Mouse (Mus musculus) liver, postnatal 0 days (tissue): ENCODE results near the gene Dhrs2. TPM values are rescaled to one million over a fixed set of nuclear protein-coding genes. Genes with fewer than 3 reads are reported as not detected.

Source experiments
- ATAC-seq: fragments of 200-750 bp; cut with Nextera tagmentation; 2 replicates; pipeline ENCODE4 v1.8.0; 2017; ENCODE audit warnings: mild to moderate bottlenecking, moderate library complexity
- DNase-seq: peaks from one replicate; pipeline ENCODE4 v3.0.0-alpha.2; 2016
- H3K27ac ChIP-seq: fragments of 300-500 bp; sonication (generic); 2 replicates; pipeline ENCODE4 v1.5.1; 2014; ENCODE audit warnings: antibody characterized with exemption, moderate library complexity, mild to moderate bottlenecking, low read depth
- H3K27me3 ChIP-seq: fragments of 300-500 bp; sonication (generic); 2 replicates; pipeline ENCODE4 v1.6.1; 2014; ENCODE audit warnings: low read length, control low read depth, mixed read lengths; ENCODE audit not compliant: insufficient read depth
- H3K36me3 ChIP-seq: fragments of 300-500 bp; sonication (generic); replicated peaks from 2 replicates; pipeline ENCODE4 v1.6.1; 2014; ENCODE audit warnings: mild to moderate bottlenecking, control low read depth, low read length, moderate library complexity, mixed read lengths; ENCODE audit not compliant: insufficient read depth
- H3K4me1 ChIP-seq: fragments of 300-500 bp; sonication (generic); 2 replicates; pipeline ENCODE4 v1.6.1; 2014; ENCODE audit warnings: antibody characterized with exemption, mild to moderate bottlenecking, control low read depth; ENCODE audit not compliant: insufficient read depth
- H3K4me2 ChIP-seq: fragments of 300-500 bp; sonication (generic); 2 replicates; pipeline ENCODE4 v1.6.1; 2014; ENCODE audit warnings: low read depth, mild to moderate bottlenecking, low read length, moderate library complexity, mixed read lengths
- H3K4me3 ChIP-seq: fragments of 300-500 bp; sonication (generic); 2 replicates; pipeline ENCODE4 v1.5.1; 2014; ENCODE audit warnings: low read depth, low read length
- H3K9ac ChIP-seq: fragments of 300-500 bp; sonication (generic); replicated peaks from 2 replicates; pipeline ENCODE4 v1.6.1; 2014; ENCODE audit warnings: mild to moderate bottlenecking, moderate library complexity
- H3K9me3 ChIP-seq: fragments of 300-500 bp; sonication (generic); 2 replicates; pipeline ENCODE4 v1.6.1; 2016; ENCODE audit warnings: mild to moderate bottlenecking, control low read depth, low read length, mixed read lengths
- CTCF ChIP-seq: sonication (generic); IDR thresholded peaks from 2 replicates; pipeline ENCODE4 v1.5.1; 2016; ENCODE audit warnings: antibody characterized with exemption, low read depth
- EP300 ChIP-seq: IDR thresholded peaks from 2 replicates; pipeline ENCODE4 v1.6.1; 2016; ENCODE audit warnings: antibody characterized with exemption, low read depth, mild to moderate bottlenecking
- WGBS: fragments of 180-500 bp; shearing (Covaris S2); extraction: QIAGEN DNeasy Blood & Tissue Kit; methylation state at CpG from one replicate; pipeline ENCODE4 v1.1.7; 2014; ENCODE audit not compliant: insufficient replicate concordance; 5-methylcytosine and 5-hydroxymethylcytosine counted together
- polyA plus RNA-seq: library from polyadenylated mRNA; unstranded; fragments of >200 nt; fragmentation: Nextera tagmentation; extraction: Ambion mirVana; gene quantifications from 2 replicates; pipeline ENCODE4 v1.2.1, GENCODE M21; 2015

Dhrs2 gene
- polyA plus RNA-seq, 1 experiment from 2014 or later: not detected

DNA sequence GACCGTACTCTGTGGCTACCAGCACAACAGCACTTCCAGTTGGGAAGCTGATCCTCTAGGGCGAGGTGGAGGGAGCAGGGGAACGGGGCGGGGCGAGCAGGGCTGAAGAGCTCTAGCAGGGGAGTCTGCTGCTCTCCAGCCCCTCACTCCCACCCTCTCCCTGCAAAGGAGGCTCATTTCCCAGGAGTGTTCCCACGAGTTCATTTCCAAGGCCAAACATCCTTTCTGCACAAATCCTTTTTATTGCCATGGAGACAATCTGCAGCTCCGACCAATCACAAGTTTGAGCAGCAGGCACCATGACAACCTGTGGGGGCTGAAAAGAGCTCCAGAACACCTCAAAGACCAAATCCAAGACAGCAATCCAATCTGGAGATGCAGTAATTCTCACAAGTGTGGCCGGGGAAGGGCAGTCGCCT, 32.4 kb upstream of the Dhrs2 start:
- no peaks in the 10 kb centered on the region for H3K27me3 ChIP-seq

DNA sequence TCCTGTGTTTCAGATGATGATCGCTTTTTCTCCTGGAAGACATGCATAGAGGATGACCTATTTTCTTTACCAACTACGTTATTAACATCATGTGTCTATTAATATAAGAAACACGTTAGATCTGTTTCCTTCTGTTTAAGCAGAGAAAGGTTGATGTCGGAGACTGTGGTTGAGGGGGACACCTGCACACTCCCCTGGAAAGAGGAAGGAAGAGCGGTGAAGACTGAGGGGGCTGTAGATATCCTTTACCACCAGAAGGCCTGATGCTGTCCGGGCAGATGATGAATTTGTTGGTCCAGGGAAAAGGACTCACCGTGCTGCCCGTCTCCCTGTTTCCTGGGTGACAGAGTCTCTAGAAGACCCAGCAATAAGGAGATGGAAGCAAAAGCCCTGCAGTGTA, 28.5 kb upstream of the Dhrs2 start:
- no peak for ATAC-seq
- Histone ChIP-seq H3K9me3 (no peaks in the 10 kb centered on the region), H3K4me3 (no peak overlapping the region), H3K27ac (no peak overlapping the region), H3K9ac (no peak overlapping the region), H3K4me2 (peak overlapping the region; percentile 51), H3K36me3 (no peaks in the 10 kb centered on the region), H3K4me1 (no peaks in the 10 kb centered on the region), H3K27me3 (no peaks in the 10 kb centered on the region)
- 29% methylated on average over 8 of the region's 8 CpGs for whole genome bisulfite sequencing
- DNase-seq: no peak
- TF ChIP-seq CTCF (no peak), EP300 (no peak)

More for the DNA sequence above, 32.4 kb upstream of the Dhrs2 start:
- H3K4me3 ChIP-seq: no peak overlapping the region
- DNase-seq (no peak), ATAC-seq (no peak)
- TF ChIP-seq CTCF (no peak), EP300 (no peak)
- no peak overlapping the region for H3K4me2 ChIP-seq
- no peak overlapping the region for H3K9ac ChIP-seq
- H3K36me3 ChIP-seq: no peaks in the 10 kb centered on the region
- WGBS: 67% methylated on average over 9 of the region's 9 CpGs
- H3K9me3 ChIP-seq: no peaks in the 10 kb centered on the region
- H3K27ac ChIP-seq: no peak overlapping the region
- H3K4me1 ChIP-seq: no peaks in the 10 kb centered on the region

DNA sequence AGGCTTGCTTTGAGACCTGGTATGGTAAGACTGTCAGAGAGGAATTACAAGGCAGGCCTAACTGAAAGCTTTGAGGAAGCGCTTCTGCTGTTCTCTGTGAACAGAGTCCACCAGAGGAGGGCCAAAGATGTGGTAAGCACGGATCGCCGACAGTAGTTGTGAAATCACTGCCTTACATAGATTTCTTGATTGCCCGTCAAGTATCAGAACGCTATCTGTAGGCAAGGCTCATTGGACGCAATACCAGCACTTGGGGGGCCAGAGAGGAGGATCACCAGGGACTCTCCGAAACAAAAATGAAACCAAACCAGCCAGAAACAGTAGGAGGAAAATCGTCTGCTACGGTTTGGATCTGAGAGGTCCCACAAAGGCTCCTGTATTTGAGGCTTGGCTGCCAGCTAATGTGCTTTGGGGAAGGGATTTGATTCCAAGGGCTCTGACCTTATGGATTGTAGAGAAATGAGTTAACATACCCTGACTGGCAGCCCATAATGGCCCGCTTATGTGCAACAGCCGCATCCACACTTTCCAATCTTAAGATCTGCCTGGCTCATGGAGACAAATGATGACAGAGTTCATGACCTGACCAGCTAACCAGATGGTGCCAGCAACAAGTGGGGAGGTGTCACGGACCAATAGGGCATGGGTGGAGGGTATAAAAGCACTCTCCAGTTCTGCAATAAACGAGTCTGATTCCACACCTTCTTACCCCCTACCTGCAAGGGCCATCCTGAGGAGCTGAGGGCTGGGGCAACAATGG, 27.8 kb upstream of the Dhrs2 start:
- Histone ChIP-seq H3K27ac (no peak overlapping the region), H3K4me2 (peak overlapping the region; percentile 51), H3K4me3 (peak overlapping the region; percentile 30), H3K27me3 (no peaks in the 10 kb centered on the region), H3K9ac (no peak overlapping the region), H3K4me1 (no peaks in the 10 kb centered on the region), H3K9me3 (no peaks in the 10 kb centered on the region), H3K36me3 (no peaks in the 10 kb centered on the region)
- WGBS: 33% methylated on average over 14 of the region's 14 CpGs
- no peak for DNase-seq
- no peak for ATAC-seq
- no peak for TF ChIP-seq EP300
- TF ChIP-seq CTCF: no peak

DNA sequence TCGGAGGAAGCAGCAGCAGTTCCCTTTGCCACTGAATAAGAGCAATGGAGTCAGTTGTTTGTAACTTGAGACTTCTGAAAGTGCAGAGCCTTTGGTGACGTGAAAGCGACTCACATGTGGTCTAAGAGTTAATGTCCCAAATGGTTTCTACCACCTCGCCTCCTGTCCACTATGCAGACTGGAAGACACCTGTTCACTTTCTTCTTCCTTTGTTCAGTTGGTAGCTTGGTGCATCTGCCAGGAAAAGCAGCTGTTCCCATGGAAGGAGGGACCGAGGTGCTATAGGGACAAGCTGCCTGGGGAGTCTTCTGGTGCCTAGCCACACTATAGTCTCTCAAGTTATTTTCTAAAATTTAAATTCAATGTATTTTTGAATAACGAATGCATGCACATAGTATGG, 27.0 kb upstream of the Dhrs2 start:
- H3K36me3 ChIP-seq: no peaks in the 10 kb centered on the region
- H3K27me3 ChIP-seq: no peaks in the 10 kb centered on the region
- no peak for TF ChIP-seq EP300
- TF ChIP-seq CTCF: no peak
- H3K4me3 ChIP-seq: no peak overlapping the region
- no peak for DNase-seq
- 53% methylated on average over 6 of the region's 6 CpGs for WGBS
- H3K9me3 ChIP-seq: no peaks in the 10 kb centered on the region
- H3K27ac ChIP-seq: no peak overlapping the region
- H3K4me2 ChIP-seq: no peak overlapping the region
- no peak for ATAC-seq
- no peaks in the 10 kb centered on the region for H3K4me1 ChIP-seq
- no peak overlapping the region for H3K9ac ChIP-seq

DNA sequence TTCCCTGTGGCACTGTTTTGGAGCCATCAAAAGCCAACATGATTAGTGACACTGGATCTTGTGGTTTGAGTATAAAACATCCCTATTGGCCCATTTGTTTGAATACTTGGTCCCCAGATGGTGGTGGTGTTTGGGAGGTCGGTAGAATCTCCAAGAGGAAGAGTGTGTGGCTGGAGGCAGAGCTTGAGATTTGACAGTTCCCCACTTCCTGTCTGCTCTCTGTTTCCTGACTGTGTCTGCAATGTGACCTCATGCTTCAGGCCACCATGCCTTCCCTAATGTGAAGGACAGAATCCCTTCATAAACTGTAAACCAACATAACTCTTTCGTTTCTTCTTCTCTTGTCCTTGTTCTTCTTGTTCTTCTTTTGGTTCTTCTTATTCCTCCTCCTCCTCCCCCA, 24.7 kb upstream of the Dhrs2 start:
- whole genome bisulfite sequencing: 28% methylated on average over 2 of the region's 2 CpGs

DNA sequence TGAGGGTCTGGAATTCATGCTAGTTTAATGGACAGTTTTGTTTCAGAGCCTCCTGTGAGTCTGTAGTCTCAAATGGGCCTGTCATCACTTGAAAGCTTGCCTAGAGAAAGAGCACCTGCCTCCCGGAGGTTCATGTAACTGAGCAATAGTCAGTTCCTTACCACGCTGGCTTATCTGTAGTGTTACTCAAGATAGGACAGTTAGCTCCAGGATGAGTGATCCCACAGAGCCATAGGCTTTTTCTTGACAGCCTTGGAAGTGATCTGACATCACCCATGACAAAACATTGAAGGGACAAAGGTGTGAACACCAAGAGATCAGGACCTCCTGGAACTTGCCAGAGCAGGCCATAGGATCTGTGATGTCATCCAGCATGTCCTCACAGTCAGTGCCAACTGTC, 23.6 kb upstream of the Dhrs2 start:
- ATAC-seq: no peak
- H3K9me3 ChIP-seq: no peaks in the 10 kb centered on the region
- H3K4me1 ChIP-seq: no peaks in the 10 kb centered on the region
- 54% methylated on average over 2 of the region's 2 CpGs for WGBS
- no peak overlapping the region for H3K4me2 ChIP-seq
- H3K27ac ChIP-seq: no peak overlapping the region
- TF ChIP-seq EP300 (no peak), CTCF (no peak)
- no peaks in the 10 kb centered on the region for H3K36me3 ChIP-seq
- no peak overlapping the region for H3K4me3 ChIP-seq
- DNase-seq: no peak
- H3K9ac ChIP-seq: no peak overlapping the region
- H3K27me3 ChIP-seq: no peaks in the 10 kb centered on the region

More for the DNA sequence above, 24.7 kb upstream of the Dhrs2 start:
- H3K9me3 ChIP-seq: no peaks in the 10 kb centered on the region
- H3K27me3 ChIP-seq: no peaks in the 10 kb centered on the region
- no peaks in the 10 kb centered on the region for H3K4me1 ChIP-seq
- no peak overlapping the region for H3K27ac ChIP-seq
- no peak overlapping the region for H3K4me2 ChIP-seq
- DNase-seq (no peak), ATAC-seq (no peak)
- TF ChIP-seq EP300: no peak
- TF ChIP-seq CTCF: no peak
- H3K9ac ChIP-seq: no peak overlapping the region
- no peak overlapping the region for H3K4me3 ChIP-seq
- no peaks in the 10 kb centered on the region for H3K36me3 ChIP-seq
